Mouse (Mus musculus) forebrain, embryonic 11.5 days (tissue): ENCODE data around the gene Syce1. TPM values are rescaled to one million over a fixed set of nuclear protein-coding genes. Genes with fewer than 3 reads are reported as not detected.

Source experiments
- ATAC-seq: fragments of 200-750 bp; cut with Nextera tagmentation; replicated peaks from 2 replicates; pipeline ENCODE4 v1.8.0; 2017; ENCODE audit warnings: moderate TSS enrichment; ENCODE audit not compliant: low FRiP score
- DNase-seq: peaks from one replicate; pipeline ENCODE4 v3.0.0-alpha.2; 2017; ENCODE audit warnings: low spot score
- H3K27ac ChIP-seq: fragments of 300-500 bp; sonication (generic); 2 replicates; pipeline ENCODE4 v1.5.1; 2014; ENCODE audit warnings: low read depth, low read length
- H3K27me3 ChIP-seq: fragments of 300-500 bp; sonication (generic); 2 replicates; pipeline ENCODE4 v1.6.1; 2014; ENCODE audit warnings: mild to moderate bottlenecking, low read length, mixed read lengths; ENCODE audit not compliant: control insufficient read depth, insufficient read depth
- H3K36me3 ChIP-seq: fragments of 300-500 bp; sonication (generic); 2 replicates; pipeline ENCODE4 v1.6.1; 2014; ENCODE audit warnings: mild to moderate bottlenecking, low read length, moderate library complexity, mixed read lengths; ENCODE audit not compliant: control insufficient read depth, insufficient read depth
- H3K4me1 ChIP-seq: fragments of 300-500 bp; sonication (generic); replicated peaks from 2 replicates; pipeline ENCODE4 v1.6.1; 2014; ENCODE audit warnings: low read length, mixed read lengths; ENCODE audit not compliant: control insufficient read depth, insufficient read depth
- H3K4me2 ChIP-seq: fragments of 300-500 bp; sonication (generic); 2 replicates; pipeline ENCODE4 v1.6.1; 2014; ENCODE audit warnings: low read depth, mild to moderate bottlenecking, low read length, moderate library complexity, mixed read lengths; ENCODE audit not compliant: severe bottlenecking
- H3K4me3 ChIP-seq: fragments of 300-500 bp; sonication (generic); 2 replicates; pipeline ENCODE4 v1.5.1; 2014; ENCODE audit warnings: low read depth, low read length
- H3K9ac ChIP-seq: fragments of 300-500 bp; sonication (generic); 2 replicates; pipeline ENCODE4 v1.6.1; 2014; ENCODE audit warnings: low read length
- H3K9me3 ChIP-seq: fragments of 300-500 bp; sonication (generic); 2 replicates; pipeline ENCODE4 v1.6.1; 2016; ENCODE audit warnings: low read length, mixed read lengths; ENCODE audit not compliant: control insufficient read depth
- WGBS: fragments of 180-500 bp; shearing (Covaris S2); extraction: QIAGEN DNeasy Blood & Tissue Kit; methylation state at CpG from one replicate; pipeline ENCODE4 v1.1.7; 2014; 5-methylcytosine and 5-hydroxymethylcytosine counted together
- polyA plus RNA-seq: library from polyadenylated mRNA; unstranded; fragments of >200 nt; fragmentation: Nextera tagmentation; extraction: Ambion mirVana; gene quantifications from 2 replicates; pipeline ENCODE4 v1.2.1, GENCODE M21; 2014

The Syce1 gene
- polyA plus RNA-seq, 1 experiment from 2014 or later, result not detected

- WGBS, result 1% methylated on average over 21 of the region's 21 CpGs
- Histone ChIP-seq H3K27ac (no peak within 1 kb of the TSS), H3K36me3 (no peaks in the 10 kb centered on the region), H3K9me3 (no peaks in the 10 kb centered on the region), H3K9ac (peak within 1 kb of the TSS; percentile 64), H3K4me1 (peaks cover 3% of the 10 kb centered on the region; the same call in 1 of the 2 replicates), H3K27me3 (no peaks in the 10 kb centered on the region), H3K4me3 (peak within 1 kb of the TSS; percentile 52), H3K4me2 (peak within 1 kb of the TSS; percentile 71)
- DNase-seq (peak; percentile 81), ATAC-seq (peak; percentile 88)
These were observed 34.1 kb upstream of the Syce1 start, which contains the start of gene Zfp941 for GRCm38 (mm10) chr7:140821653-140822329. Zfp941 (minus strand) TSS chr7:140822178.

GRCm38 (mm10) chr7:140821305-140821652 is 33.6 kb upstream of the Syce1 start:
- H3K27me3 ChIP-seq, result no peaks in the 10 kb centered on the region
- H3K4me1 ChIP-seq, result peaks cover 3% of the 10 kb centered on the region; the same call in 1 of the 2 replicates
- DNase-seq (no peak), ATAC-seq (peak; percentile 38; the same call in 1 of the 2 replicates)
- peak overlapping the region; percentile 52 for H3K4me3 ChIP-seq
- peak overlapping the region; percentile 64; the same call in 1 of the 2 replicates for H3K9ac ChIP-seq
- no peak overlapping the region for H3K27ac ChIP-seq
- H3K9me3 ChIP-seq, result no peaks in the 10 kb centered on the region
- H3K36me3 ChIP-seq, result no peaks in the 10 kb centered on the region
- 45% methylated on average over 5 of the region's 5 CpGs for WGBS
- H3K4me2 ChIP-seq, result peak overlapping the region; percentile 71

- Histone ChIP-seq H3K4me2 (no peak overlapping the region), H3K9ac (no peak overlapping the region), H3K4me3 (no peak overlapping the region), H3K4me1 (peaks cover 3% of the 10 kb centered on the region; the same call in 1 of the 2 replicates), H3K36me3 (no peaks in the 10 kb centered on the region), H3K27me3 (no peaks in the 10 kb centered on the region), H3K27ac (no peak overlapping the region), H3K9me3 (no peaks in the 10 kb centered on the region)
- ATAC-seq, result no peak
- WGBS, result 87% methylated on average over 4 of the region's 4 CpGs
- no peak for DNase-seq
These were observed 32.5 kb upstream of the Syce1 start for GRCm38 (mm10) chr7:140820173-140820572.

- DNase-seq (no peak), ATAC-seq (no peak)
- 92% methylated on average over 12 of the region's 12 CpGs for WGBS
- Histone ChIP-seq H3K9me3 (no peaks in the 10 kb centered on the region), H3K4me3 (no peak overlapping the region), H3K27me3 (no peaks in the 10 kb centered on the region), H3K4me2 (no peak overlapping the region), H3K27ac (no peak overlapping the region), H3K4me1 (no peaks in the 10 kb centered on the region), H3K9ac (no peak overlapping the region), H3K36me3 (no peaks in the 10 kb centered on the region)
These were observed 25.2 kb upstream of the Syce1 start for GRCm38 (mm10) chr7:140812850-140813249.

- WGBS, result 88% methylated on average over 13 of the region's 13 CpGs
These were observed 24.1 kb upstream of the Syce1 start for GRCm38 (mm10) chr7:140811714-140812113.

GRCm38 (mm10) chr7:140810496-140810895 is 22.8 kb upstream of the Syce1 start:
- Histone ChIP-seq H3K9me3 (no peaks in the 10 kb centered on the region), H3K4me1 (no peaks in the 10 kb centered on the region), H3K4me3 (no peak overlapping the region), H3K27me3 (no peaks in the 10 kb centered on the region), H3K36me3 (no peaks in the 10 kb centered on the region), H3K27ac (no peak overlapping the region), H3K9ac (no peak overlapping the region), H3K4me2 (no peak overlapping the region)
- ATAC-seq (no peak), DNase-seq (no peak)
- WGBS, result 92% methylated on average over 6 of the region's 6 CpGs

More at GRCm38 (mm10) chr7:140811714-140812113, 24.1 kb upstream of the Syce1 start:
- Histone ChIP-seq H3K27ac (no peak overlapping the region), H3K4me2 (no peak overlapping the region), H3K9ac (no peak overlapping the region), H3K36me3 (no peaks in the 10 kb centered on the region), H3K27me3 (no peaks in the 10 kb centered on the region), H3K9me3 (no peaks in the 10 kb centered on the region), H3K4me1 (no peaks in the 10 kb centered on the region), H3K4me3 (no peak overlapping the region)
- ATAC-seq, result no peak
- DNase-seq, result no peak

- ATAC-seq (no peak), DNase-seq (no peak)
- no peaks in the 10 kb centered on the region for H3K27me3 ChIP-seq
- no peaks in the 10 kb centered on the region for H3K36me3 ChIP-seq
- H3K9me3 ChIP-seq, result no peaks in the 10 kb centered on the region
- no peak overlapping the region for H3K4me3 ChIP-seq
- 7% methylated on average over 1 of the region's 1 CpGs for WGBS
- no peak overlapping the region for H3K27ac ChIP-seq
- H3K4me2 ChIP-seq, result no peak overlapping the region
- H3K4me1 ChIP-seq, result no peaks in the 10 kb centered on the region
- H3K9ac ChIP-seq, result no peak overlapping the region
These were observed 18.1 kb upstream of the Syce1 start for GRCm38 (mm10) chr7:140805704-140806103.

- no peaks in the 10 kb centered on the region for H3K36me3 ChIP-seq
- 82% methylated on average over 6 of the region's 6 CpGs for WGBS
- H3K27ac ChIP-seq, result no peak overlapping the region
- no peak overlapping the region for H3K9ac ChIP-seq
- no peaks in the 10 kb centered on the region for H3K4me1 ChIP-seq
- H3K9me3 ChIP-seq, result no peaks in the 10 kb centered on the region
- ATAC-seq (no peak), DNase-seq (no peak)
- H3K4me2 ChIP-seq, result no peak overlapping the region
- no peaks in the 10 kb centered on the region for H3K27me3 ChIP-seq
- H3K4me3 ChIP-seq, result no peak overlapping the region
These were observed 15.0 kb upstream of the Syce1 start for GRCm38 (mm10) chr7:140802629-140803028.

- no peak overlapping the region for H3K9ac ChIP-seq
- ATAC-seq, result no peak
- no peak overlapping the region for H3K4me3 ChIP-seq
These were observed 10.6 kb upstream of the Syce1 start for GRCm38 (mm10) chr7:140798212-140798611.

More at GRCm38 (mm10) chr7:140798212-140798611, 10.6 kb upstream of the Syce1 start:
- Histone ChIP-seq H3K36me3 (no peaks in the 10 kb centered on the region), H3K27me3 (no peaks in the 10 kb centered on the region), H3K9me3 (no peaks in the 10 kb centered on the region), H3K27ac (no peak overlapping the region), H3K4me2 (no peak overlapping the region), H3K4me1 (no peaks in the 10 kb centered on the region)
- DNase-seq, result no peak
- 65% methylated on average over 2 of the region's 2 CpGs for WGBS
